Mouse (Mus musculus) small intestine, adult 2 months (tissue): ENCODE results near the gene Pcp2. TPM values are rescaled to one million over a fixed set of nuclear protein-coding genes. Genes with fewer than 3 reads are reported as not detected.
A peak's percentile ranks its signal among the peaks of the same experiment; 100 is the strongest.

Source experiments
- H3K27ac ChIP-seq: fragments of 200-500 bp; 2 replicates; pipeline ENCODE4 v1.5.1; 2012; ENCODE audit warnings: low read depth, low read length, control low read depth, inconsistent platforms; ENCODE audit not compliant: insufficient read depth
- H3K27me3 ChIP-seq: fragments of 200-500 bp; 2 replicates; pipeline ENCODE4 v1.6.1; 2012; ENCODE audit warnings: mild to moderate bottlenecking, moderate library complexity, low read length, inconsistent platforms; ENCODE audit not compliant: control insufficient read depth, insufficient read depth
- H3K36me3 ChIP-seq: fragments of 200-500 bp; 2 replicates; pipeline ENCODE4 v1.6.1; 2012; ENCODE audit warnings: mild to moderate bottlenecking, low read length, control low read depth, inconsistent platforms; ENCODE audit not compliant: control insufficient read depth, insufficient read depth
- H3K4me1 ChIP-seq: fragments of 200-500 bp; 2 replicates; pipeline ENCODE4 v1.6.1; 2012; ENCODE audit warnings: low read length, inconsistent platforms, mixed read lengths; ENCODE audit not compliant: control insufficient read depth, insufficient read depth, insufficient read length
- H3K4me3 ChIP-seq: fragments of 200-500 bp; 2 replicates; pipeline ENCODE4 v1.5.1; 2012; ENCODE audit warnings: low read depth, mild to moderate bottlenecking, control low read depth, inconsistent platforms, low read length, moderate library complexity
- CTCF ChIP-seq: fragments of 200-500 bp; IDR thresholded peaks from 2 replicates; pipeline ENCODE4 v1.5.1; 2012; ENCODE audit warnings: low read depth, mild to moderate bottlenecking, control low read depth, inconsistent platforms, low read length, moderate library complexity, mixed read lengths; ENCODE audit not compliant: insufficient replicate concordance, insufficient read length; ENCODE audit errors: extremely low read depth
- POLR2A ChIP-seq: fragments of 200-500 bp; IDR thresholded peaks from 2 replicates; pipeline ENCODE4 v1.6.1; 2012; ENCODE audit warnings: low read depth, mild to moderate bottlenecking, control low read depth, inconsistent platforms, low read length, moderate library complexity
- WGBS: fragments of 180-500 bp; shearing (Covaris S2); methylation state at CpG from one replicate; pipeline ENCODE4 v1.1.7; 2018; 5-methylcytosine and 5-hydroxymethylcytosine counted together
- polyA plus RNA-seq: library from polyadenylated mRNA; depleted of rRNA; stranded (reverse); fragments of >200 nt; gene quantifications from 2 replicates; pipeline ENCODE4 v1.2.3, GENCODE M21; 2012

Gene Pcp2
- polyA plus RNA-seq, 1 experiment = not detected

- H3K4me3 ChIP-seq = peak overlapping the region; percentile 20; the same call in 1 of the 2 replicates
- TF ChIP-seq CTCF (no peak), POLR2A (no peak)
- peaks cover 6% of the 10 kb centered on the region; the same call in 1 of the 2 replicates for H3K4me1 ChIP-seq
- 59% methylated on average over 8 of the region's 8 CpGs for WGBS
- H3K36me3 ChIP-seq = peaks cover 13% of the 10 kb centered on the region
- H3K27me3 ChIP-seq = no peaks in the 10 kb centered on the region
- H3K27ac ChIP-seq = no peak overlapping the region
These were observed 3.2 kb downstream of the Pcp2 start for GRCm38 (mm10) chr8:3622119-3622518.

- peaks cover 6% of the 10 kb centered on the region; the same call in 1 of the 2 replicates for H3K4me1 ChIP-seq
- peak within 1 kb of the TSS; percentile 73 for H3K4me3 ChIP-seq
- H3K36me3 ChIP-seq = peaks cover 18% of the 10 kb centered on the region
- TF ChIP-seq CTCF = no peak
- TF ChIP-seq POLR2A = peak; percentile 44; the same call in 1 of the 2 replicates
- under 1% methylated on average over 37 of the region's 37 CpGs for WGBS
- no peaks in the 10 kb centered on the region for H3K27me3 ChIP-seq
- no peak within 1 kb of the TSS for H3K27ac ChIP-seq
These were observed 4.0 kb downstream of the Pcp2 start, which contains the start of the genes Xab2 and Pet100 for GRCm38 (mm10) chr8:3621199-3621970. Gene Xab2 (minus strand): TSS chr8:3621316. Gene Pet100 (plus strand): TSS chr8:3621548.

- Histone ChIP-seq H3K36me3 (peaks cover 84% of the 10 kb centered on the region), H3K27ac (no peak overlapping the region), H3K4me1 (no peaks in the 10 kb centered on the region), H3K4me3 (no peak overlapping the region), H3K27me3 (no peaks in the 10 kb centered on the region)
- no peak for TF ChIP-seq CTCF
- TF ChIP-seq POLR2A = no peak
- WGBS = 77% methylated on average over 6 of the region's 6 CpGs
These were observed 15.6 kb downstream of the Pcp2 start for GRCm38 (mm10) chr8:3609816-3610150.

GRCm38 (mm10) chr8:3609046-3609815 is 16.1 kb downstream of the Pcp2 start:
- 61% methylated on average over 12 of the region's 12 CpGs for whole genome bisulfite sequencing
- TF ChIP-seq POLR2A (no peak), CTCF (no peak)
- Histone ChIP-seq H3K27me3 (no peaks in the 10 kb centered on the region), H3K27ac (no peak overlapping the region), H3K36me3 (peaks cover 85% of the 10 kb centered on the region), H3K4me1 (no peaks in the 10 kb centered on the region), H3K4me3 (no peak overlapping the region)

- Histone ChIP-seq H3K27ac (no peak overlapping the region), H3K4me3 (no peak overlapping the region), H3K4me1 (no peaks in the 10 kb centered on the region), H3K27me3 (no peaks in the 10 kb centered on the region), H3K36me3 (peaks cover 84% of the 10 kb centered on the region)
- no peak for TF ChIP-seq CTCF
- TF ChIP-seq POLR2A = no peak
- 89% methylated on average over 7 of the region's 7 CpGs for WGBS
These were observed 17.5 kb downstream of the Pcp2 start for GRCm38 (mm10) chr8:3607822-3608221.

- H3K4me3 ChIP-seq = no peak overlapping the region
- H3K4me1 ChIP-seq = no peaks in the 10 kb centered on the region
- no peaks in the 10 kb centered on the region for H3K27me3 ChIP-seq
- 39% methylated on average over 16 of the region's 16 CpGs for WGBS
- peaks cover 86% of the 10 kb centered on the region for H3K36me3 ChIP-seq
- no peak overlapping the region for H3K27ac ChIP-seq
- no peak for TF ChIP-seq POLR2A
- no peak for TF ChIP-seq CTCF
These were observed 18.8 kb downstream of the Pcp2 start for GRCm38 (mm10) chr8:3606593-3606992.

- no peak overlapping the region for H3K4me3 ChIP-seq
- H3K36me3 ChIP-seq = peaks cover 80% of the 10 kb centered on the region
- TF ChIP-seq CTCF (no peak), POLR2A (no peak)
- WGBS = 80% methylated on average over 13 of the region's 13 CpGs
- H3K27me3 ChIP-seq = no peaks in the 10 kb centered on the region
- no peak overlapping the region for H3K27ac ChIP-seq
- H3K4me1 ChIP-seq = no peaks in the 10 kb centered on the region
These were observed 21.9 kb downstream of the Pcp2 start for GRCm38 (mm10) chr8:3603439-3603838.
